Mouse (Mus musculus) olfactory bulb, adult 2 months (tissue): ENCODE measurements at regions not wholly inside any gene's neighbourhood (a gene's known extent, or its start where the extent isn't known, plus 50 kb on each side); places are given as distances from the start of the nearest gene placed in this dataset.

ENCODE experiments used
- CTCF ChIP-seq: fragments of 200-500 bp; IDR thresholded peaks from 2 replicates; pipeline ENCODE4 v1.5.1; 2012; ENCODE audit warnings: low read depth, mild to moderate bottlenecking, low read length, moderate library complexity; ENCODE audit not compliant: insufficient read depth
- POLR2A ChIP-seq: fragments of 200-500 bp; IDR thresholded peaks from 2 replicates; pipeline ENCODE4 v1.6.1; 2012; ENCODE audit warnings: mild to moderate bottlenecking, low read depth, low read length, moderate library complexity; ENCODE audit not compliant: insufficient read depth

DNA sequence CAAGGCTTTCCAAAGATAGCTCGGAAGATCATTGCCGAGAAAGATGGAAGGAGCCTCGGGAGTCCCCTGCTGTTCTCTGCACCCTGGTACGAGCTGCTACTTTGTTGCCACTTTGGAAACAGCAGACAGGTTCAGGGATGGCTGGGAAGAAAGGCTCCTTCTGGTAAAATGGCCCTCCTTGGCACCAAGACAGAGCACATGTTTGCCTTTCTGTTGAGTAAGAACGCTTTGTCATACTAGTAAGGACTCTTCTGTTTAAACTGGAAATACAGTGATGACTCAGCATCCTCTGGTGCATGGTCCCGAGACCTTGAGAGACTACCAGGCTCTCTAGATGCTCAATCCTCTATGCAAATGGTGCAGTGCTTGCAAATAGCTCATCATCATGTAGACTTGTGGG lies 118.2 kb upstream of the Dyrk2 start:
- TF ChIP-seq POLR2A (no peak), CTCF (no peak)
